Mouse (Mus musculus): Measurements from ENCODE around the gene Dph7.
A peak's percentile ranks its signal among the peaks of the same experiment; 100 is the strongest.

The Dph7 gene

GRCm38 (mm10) chr2:24962304-24963000 lies at the start of gene Dph7:
TSS of gene Dph7 (plus strand) at chr2:24962400.
- peak; percentile 81 to 87 for DNase-seq (ENCODE audit: low read depth in 2 of 2, low spot score in 2 of 2)

GRCm38 (mm10) chr2:24912589-24912988 lies 49.6 kb upstream of the Dph7 start:
- no peak for DNase-seq (ENCODE audit: low read depth in 2 of 2, low spot score in 2 of 2)

GRCm38 (mm10) chr2:24914762-24915161 lies 47.4 kb upstream of the Dph7 start:
- DNase-seq (ENCODE audit: low read depth in 2 of 2, low spot score in 2 of 2) = no peak

- peak; percentile 92 to 93 for DNase-seq (ENCODE audit: low read depth in 2 of 2, low spot score in 2 of 2)
Observed at GRCm38 (mm10) chr2:24918930-24919838, 43.0 kb upstream of the Dph7 start, which contains the start of gene Ehmt1. TSS of gene Ehmt1 (minus strand) at chr2:24919614.

GRCm38 (mm10) chr2:24919839-24920175 lies 42.4 kb upstream of the Dph7 start:
- DNase-seq (ENCODE audit: low read depth in 2 of 2, low spot score in 2 of 2) = no peak

GRCm38 (mm10) chr2:24923561-24923960 lies 38.6 kb upstream of the Dph7 start:
- no peak for DNase-seq (ENCODE audit: low read depth in 2 of 2, low spot score in 2 of 2)

- no peak for DNase-seq (ENCODE audit: low read depth in 2 of 2, low spot score in 2 of 2)
Observed at GRCm38 (mm10) chr2:24925284-24925683, 36.9 kb upstream of the Dph7 start.

GRCm38 (mm10) chr2:24926345-24926964 lies 35.7 kb upstream of the Dph7 start:
- no peak for DNase-seq (ENCODE audit: low read depth in 2 of 2, low spot score in 2 of 2)

GRCm38 (mm10) chr2:24926965-24927358 lies 35.2 kb upstream of the Dph7 start:
- DNase-seq (ENCODE audit: low read depth in 2 of 2, low spot score in 2 of 2) = no peak

- no peak for DNase-seq (ENCODE audit: low read depth in 2 of 2, low spot score in 2 of 2)
Observed at GRCm38 (mm10) chr2:24927810-24928479, 34.3 kb upstream of the Dph7 start.

GRCm38 (mm10) chr2:24929119-24929518 lies 33.1 kb upstream of the Dph7 start:
- DNase-seq (ENCODE audit: low read depth in 2 of 2, low spot score in 2 of 2) = no peak

- no peak for DNase-seq (ENCODE audit: low read depth in 2 of 2, low spot score in 2 of 2)
Observed at GRCm38 (mm10) chr2:24929593-24929992, 32.6 kb upstream of the Dph7 start.

GRCm38 (mm10) chr2:24934441-24934963 lies 27.7 kb upstream of the Dph7 start:
- DNase-seq (ENCODE audit: low read depth in 2 of 2, low spot score in 2 of 2) = peak in 1 of 2 experiments; percentile 14

GRCm38 (mm10) chr2:24935057-24935796 lies 27.0 kb upstream of the Dph7 start, which contains the start of gene Arrdc1:
TSS of gene Arrdc1 (minus strand) at chr2:24935252.
- DNase-seq (ENCODE audit: low read depth in 2 of 2, low spot score in 2 of 2) = peak; percentile 91 to 97

- DNase-seq (ENCODE audit: low read depth in 2 of 2, low spot score in 2 of 2) = no peak
Observed at GRCm38 (mm10) chr2:24942092-24942491, 20.1 kb upstream of the Dph7 start.

GRCm38 (mm10) chr2:24944304-24944703 lies 17.9 kb upstream of the Dph7 start:
- DNase-seq (ENCODE audit: low read depth in 2 of 2, low spot score in 2 of 2) = peak; percentile 13 to 20

- DNase-seq (ENCODE audit: low read depth in 2 of 2, low spot score in 2 of 2) = peak; percentile 96 to 97
Observed at GRCm38 (mm10) chr2:24949421-24950188, 12.6 kb upstream of the Dph7 start, which contains the start of gene Zmynd19. TSS of gene Zmynd19 (plus strand) at chr2:24949792.

GRCm38 (mm10) chr2:24950189-24950535 lies 12.0 kb upstream of the Dph7 start:
- no peak for DNase-seq (ENCODE audit: low read depth in 2 of 2, low spot score in 2 of 2)

GRCm38 (mm10) chr2:24952537-24953055 lies 9.6 kb upstream of the Dph7 start:
- DNase-seq (ENCODE audit: low read depth in 2 of 2, low spot score in 2 of 2) = no peak

Measured in CD8-positive naive resting alpha-beta T cell, adult 2 months (primary cell).